7 mouse cellular contexts compared by ENCODE assay signal in the genomic region with DNA sequence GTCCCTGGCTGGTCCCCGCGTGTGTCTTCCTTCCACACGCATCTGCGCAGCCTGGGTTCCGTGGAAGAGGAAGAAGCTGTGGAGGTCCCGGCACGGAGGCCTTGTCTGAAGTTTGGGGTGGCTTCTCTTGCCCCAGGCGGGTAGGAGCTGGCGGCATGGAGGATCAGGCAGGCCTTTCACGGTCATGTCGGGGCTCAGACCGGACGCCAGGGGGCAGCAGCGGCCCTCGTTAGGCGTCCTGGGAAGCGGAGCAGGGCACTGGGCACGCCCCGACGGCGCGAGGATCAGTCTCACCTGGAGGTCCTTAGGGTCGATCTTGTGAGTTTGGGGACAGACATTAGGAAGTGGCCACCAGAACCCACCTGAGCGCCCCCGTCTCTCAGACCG.
DNase-seq lines count a peak whose midpoint lies in the region; ATAC-seq lines count a peak whose summit lies in the region.

No protein-coding gene starts in this region.

- H3K27me3 ChIP-seq in embryonic facial prominence, embryonic 10.5 days (replicated peaks; ENCODE audit: low read depth, poor library complexity, severe bottlenecking) = peaks cover 99% of the 10 kb centered on the region
- peaks cover 56% of the 10 kb centered on the region for H3K27me3 ChIP-seq in limb, embryonic 13.5 days
- peaks cover 70% of the 10 kb centered on the region for H3K27me3 ChIP-seq in midbrain, embryonic 15.5 days (replicated peaks)

- peak overlapping the region; percentile 98 for H3K4me2 ChIP-seq in limb, embryonic 13.5 days (replicated peaks)
- peak overlapping the region; percentile 82 for H3K4me2 ChIP-seq in midbrain, embryonic 15.5 days

- under 1% methylated on average over 26 of the region's 26 CpGs for WGBS in embryonic facial prominence, embryonic 10.5 days
- under 1% methylated on average over 26 of the region's 26 CpGs for WGBS in limb, embryonic 13.5 days
- under 1% methylated on average over 26 of the region's 26 CpGs for WGBS in midbrain, embryonic 15.5 days

- H3K36me3 ChIP-seq in embryonic facial prominence, embryonic 10.5 days (replicated peaks) = no peaks in the 10 kb centered on the region
- no peaks in the 10 kb centered on the region for H3K36me3 ChIP-seq in limb, embryonic 13.5 days
- H3K36me3 ChIP-seq in midbrain, embryonic 15.5 days (replicated peaks) = no peaks in the 10 kb centered on the region

- peak overlapping the region; percentile 85 for H3K27ac ChIP-seq in embryonic facial prominence, embryonic 10.5 days (replicated peaks)
- H3K27ac ChIP-seq in limb, embryonic 13.5 days = peak overlapping the region; percentile 61; the same call in 1 of the 2 replicates
- H3K27ac ChIP-seq in midbrain, embryonic 15.5 days = no peak overlapping the region

- H3K4me3 ChIP-seq in embryonic facial prominence, embryonic 10.5 days = peak overlapping the region; percentile 77
- peak overlapping the region; percentile 59 for H3K4me3 ChIP-seq in limb, embryonic 13.5 days
- H3K4me3 ChIP-seq in midbrain, embryonic 15.5 days = peak overlapping the region; percentile 47

- DNase-seq in adrenal gland, postnatal 14 days = peak; percentile 95
- peak; percentile 93 for DNase-seq in embryonic facial prominence, embryonic 10.5 days (ENCODE audit: low spot score)
- DNase-seq in kidney, adult 11 months = peak; percentile 69
- DNase-seq in spleen, adult 18-20 months = peak; percentile 76 to 91

- ATAC-seq in granulocyte monocyte progenitor cell, adult 5-6 weeks (replicated peaks; ENCODE audit: poor library complexity, severe bottlenecking) = peak; percentile 56
- peak; percentile 81 for ATAC-seq in limb, embryonic 13.5 days (ENCODE audit: low FRiP score, low read depth)
- peak; percentile 83 for ATAC-seq in midbrain, embryonic 15.5 days (replicated peaks)

- H3K9ac ChIP-seq in limb, embryonic 13.5 days = peak overlapping the region; percentile 74
- peak overlapping the region; percentile 32; the same call in 1 of the 2 replicates for H3K9ac ChIP-seq in midbrain, embryonic 15.5 days

- H3K4me1 ChIP-seq in embryonic facial prominence, embryonic 10.5 days = peaks cover 50% of the 10 kb centered on the region
- H3K4me1 ChIP-seq in limb, embryonic 13.5 days = peaks cover 51% of the 10 kb centered on the region
- peaks cover 41% of the 10 kb centered on the region for H3K4me1 ChIP-seq in midbrain, embryonic 15.5 days

- no peaks in the 10 kb centered on the region for H3K9me3 ChIP-seq in embryonic facial prominence, embryonic 10.5 days
- H3K9me3 ChIP-seq in limb, embryonic 13.5 days = no peaks in the 10 kb centered on the region
- no peaks in the 10 kb centered on the region for H3K9me3 ChIP-seq in midbrain, embryonic 15.5 days
